Mouse (Mus musculus) myocyte (in vitro differentiated cells): Measurements from ENCODE around the gene Armc9.

Source experiments
- CEBPB ChIP-seq: IDR thresholded peaks from 2 replicates; pipeline ENCODE4 v1.6.1; 2011; ENCODE audit warnings: mild to moderate bottlenecking, moderate library complexity; ENCODE audit not compliant: poor library complexity, insufficient read depth, severe bottlenecking
- E2F4 ChIP-seq: IDR thresholded peaks from one replicate; pipeline ENCODE4 v1.6.1; 2011; ENCODE audit warnings: mild to moderate bottlenecking, control low read depth, moderate library complexity; ENCODE audit not compliant: insufficient read depth
- MAX ChIP-seq: IDR thresholded peaks from one replicate; pipeline ENCODE4 v1.6.1; 2011; ENCODE audit warnings: low read depth, mild to moderate bottlenecking, control low read depth
- MYOG ChIP-seq, 3 experiments: IDR thresholded peaks; one replicate each; pipeline ENCODE4 v1.6.1; 2011; ENCODE audit warnings: control low read depth in 2 of 3, low read depth in 2 of 3, mild to moderate bottlenecking in 2 of 3; ENCODE audit not compliant: insufficient read length in 2 of 3, control insufficient read depth in 1 of 3, insufficient read depth in 1 of 3
- POLR2A ChIP-seq: IDR thresholded peaks from one replicate; pipeline ENCODE4 v1.6.1; 2011; ENCODE audit warnings: low read depth, mild to moderate bottlenecking, control low read depth, moderate library complexity; ENCODE audit not compliant: insufficient read length
- POLR2AphosphoS2 ChIP-seq: IDR thresholded peaks from one replicate; pipeline ENCODE4 v1.6.1; 2011; ENCODE audit warnings: low read depth, control low read depth; ENCODE audit not compliant: insufficient read length
- TCF12 ChIP-seq: IDR thresholded peaks from one replicate; pipeline ENCODE4 v1.6.1; 2011; ENCODE audit warnings: mild to moderate bottlenecking, control low read depth; ENCODE audit not compliant: poor library complexity, insufficient read depth, severe bottlenecking
- USF1 ChIP-seq: IDR thresholded peaks from one replicate; pipeline ENCODE4 v1.6.1; 2011; ENCODE audit warnings: low read depth, mild to moderate bottlenecking, control low read depth, moderate library complexity

GRCm38 (mm10) chr1:86143165-86143564, 11.4 kb upstream of the Armc9 start:
- no peak for TF ChIP-seq CEBPB
- TF ChIP-seq MAX, result no peak
- TF ChIP-seq E2F4, result no peak
- no peak for TF ChIP-seq POLR2A
- no peak for TF ChIP-seq TCF12
- no peak for TF ChIP-seq POLR2AphosphoS2
- no peak for TF ChIP-seq MYOG (IDR thresholded peaks at IDR 0.05; ENCODE audit: control insufficient read depth in 1 of 3, insufficient read depth in 1 of 3, insufficient read length in 2 of 3, low read depth in 2 of 3)
- TF ChIP-seq USF1, result no peak
